Mouse (Mus musculus) spleen, adult 2 months (tissue): ENCODE measurements around the gene Ccdc142. TPM values are rescaled to one million over a fixed set of nuclear protein-coding genes. Genes with fewer than 3 reads are reported as not detected.
A peak's percentile ranks its signal among the peaks of the same experiment; 100 is the strongest.

ENCODE experiments used
- DNase-seq, 2 experiments: peaks; one replicate each; pipeline versions ENCODE4 v3.0.0 to v3.0.0-alpha.2; 2012 to 2021; ENCODE audit warnings: low spot score in 2 of 2, low read depth in 1 of 2
- H3K27ac ChIP-seq: fragments of 200-500 bp; 2 replicates; pipeline ENCODE4 v1.5.1; 2012; ENCODE audit warnings: low read length, inconsistent platforms; ENCODE audit not compliant: insufficient read depth
- H3K27me3 ChIP-seq: fragments of 200-500 bp; 2 replicates; pipeline ENCODE4 v1.6.1; 2012; ENCODE audit warnings: mild to moderate bottlenecking, moderate library complexity, low read length, inconsistent platforms; ENCODE audit not compliant: control insufficient read depth, insufficient read depth
- H3K36me3 ChIP-seq: fragments of 200-500 bp; 2 replicates; pipeline ENCODE4 v1.6.1; 2012; ENCODE audit warnings: mild to moderate bottlenecking, low read length, inconsistent platforms; ENCODE audit not compliant: control insufficient read depth, insufficient read depth
- H3K4me1 ChIP-seq: fragments of 200-500 bp; 2 replicates; pipeline ENCODE4 v1.6.1; 2011; ENCODE audit warnings: inconsistent platforms; ENCODE audit not compliant: control insufficient read depth, insufficient read depth, insufficient read length
- H3K4me3 ChIP-seq: fragments of 200-500 bp; 2 replicates; pipeline ENCODE4 v1.5.1; 2011; ENCODE audit warnings: mild to moderate bottlenecking, inconsistent platforms; ENCODE audit not compliant: insufficient read depth, insufficient read length; ENCODE audit errors: extremely low read depth
- CTCF ChIP-seq: fragments of 200-500 bp; IDR thresholded peaks from 2 replicates; pipeline ENCODE4 v1.5.1; 2011; ENCODE audit warnings: mild to moderate bottlenecking, inconsistent platforms; ENCODE audit not compliant: insufficient read depth, insufficient read length, insufficient replicate concordance; ENCODE audit errors: extremely low read depth
- POLR2A ChIP-seq: fragments of 200-500 bp; IDR thresholded peaks from 2 replicates; pipeline ENCODE4 v1.6.1; 2011; ENCODE audit warnings: low read depth, low read length, inconsistent platforms
- WGBS: fragments of 180-500 bp; shearing (Covaris S2); methylation state at CpG from one replicate; pipeline ENCODE4 v1.1.7; 2018; 5-methylcytosine and 5-hydroxymethylcytosine counted together
- polyA plus RNA-seq: library from polyadenylated mRNA; depleted of rRNA; stranded (reverse); fragments of >200 nt; gene quantifications from 2 replicates; pipeline ENCODE4 v1.2.3, GENCODE M21; 2012

Ccdc142 gene
- polyA plus RNA-seq, 1 experiment = 12.3 TPM

GRCm38 (mm10) chr6:83117616-83118015 is 16.2 kb downstream of the Ccdc142 start:
- peaks cover 22% of the 10 kb centered on the region for H3K4me1 ChIP-seq
- TF ChIP-seq POLR2A (no peak), CTCF (no peak)
- H3K4me3 ChIP-seq = no peak overlapping the region
- H3K36me3 ChIP-seq = peaks cover 2% of the 10 kb centered on the region
- WGBS = 96% methylated on average over 13 of the region's 13 CpGs
- DNase-seq = no peak
- no peaks in the 10 kb centered on the region for H3K27me3 ChIP-seq
- H3K27ac ChIP-seq = no peak overlapping the region

- H3K4me3 ChIP-seq = no peak overlapping the region
- whole genome bisulfite sequencing = 92% methylated on average over 11 of the region's 11 CpGs
These were observed 17.0 kb downstream of the Ccdc142 start for GRCm38 (mm10) chr6:83118369-83118768.

GRCm38 (mm10) chr6:83118825-83119733 is 17.7 kb downstream of the Ccdc142 start:
- no peak for DNase-seq
- no peak for TF ChIP-seq POLR2A
- no peak for TF ChIP-seq CTCF
- peaks cover 2% of the 10 kb centered on the region for H3K36me3 ChIP-seq
- no peak overlapping the region for H3K27ac ChIP-seq
- 55% methylated on average over 14 of the region's 14 CpGs for WGBS
- H3K27me3 ChIP-seq = no peaks in the 10 kb centered on the region
- H3K4me3 ChIP-seq = no peak overlapping the region
- peaks cover 24% of the 10 kb centered on the region for H3K4me1 ChIP-seq

More at GRCm38 (mm10) chr6:83118369-83118768, 17.0 kb downstream of the Ccdc142 start:
- TF ChIP-seq POLR2A = no peak
- H3K36me3 ChIP-seq = peaks cover 2% of the 10 kb centered on the region
- H3K4me1 ChIP-seq = peaks cover 22% of the 10 kb centered on the region
- no peak for DNase-seq
- H3K27ac ChIP-seq = no peak overlapping the region
- no peaks in the 10 kb centered on the region for H3K27me3 ChIP-seq

- WGBS = 44% methylated on average over 7 of the region's 7 CpGs
- Histone ChIP-seq H3K36me3 (peaks cover 2% of the 10 kb centered on the region), H3K27me3 (no peaks in the 10 kb centered on the region), H3K27ac (no peak overlapping the region), H3K4me3 (no peak overlapping the region), H3K4me1 (peaks cover 28% of the 10 kb centered on the region)
- no peak for TF ChIP-seq POLR2A
- no peak for TF ChIP-seq CTCF
- DNase-seq = no peak
These were observed 18.3 kb downstream of the Ccdc142 start for GRCm38 (mm10) chr6:83119734-83120051.

GRCm38 (mm10) chr6:83120930-83121862 is 19.8 kb downstream of the Ccdc142 start, which contains the start of gene Wbp1:
Gene Wbp1, minus strand, starts transcription at chr6:83121559.
- Histone ChIP-seq H3K27me3 (no peaks in the 10 kb centered on the region), H3K27ac (peak within 1 kb of the TSS; percentile 79), H3K36me3 (peaks cover 2% of the 10 kb centered on the region), H3K4me3 (peak within 1 kb of the TSS; percentile 83), H3K4me1 (peaks cover 26% of the 10 kb centered on the region)
- TF ChIP-seq POLR2A (peak; percentile 64), CTCF (no peak)
- peak; percentile 93 to 98 for DNase-seq
- under 1% methylated on average over 38 of the region's 38 CpGs for WGBS

- Histone ChIP-seq H3K4me3 (peak overlapping the region; percentile 65), H3K27ac (peak overlapping the region; percentile 74), H3K4me1 (peaks cover 26% of the 10 kb centered on the region), H3K36me3 (peaks cover 1% of the 10 kb centered on the region), H3K27me3 (no peaks in the 10 kb centered on the region)
- WGBS = 4% methylated on average over 52 of the region's 52 CpGs
- TF ChIP-seq CTCF = no peak
- TF ChIP-seq POLR2A = no peak
- DNase-seq = no peak
These were observed 20.7 kb downstream of the Ccdc142 start for GRCm38 (mm10) chr6:83121863-83122710.
